Mouse (Mus musculus) gastrocnemius, postnatal 14 days (tissue): Measurements from ENCODE around the gene Foxo6. TPM values are rescaled to one million over a fixed set of nuclear protein-coding genes. Genes with fewer than 3 reads are reported as not detected.

Source experiments
- DNase-seq: peaks from one replicate; pipeline ENCODE4 v3.0.0; 2021; ENCODE audit warnings: mixed read lengths
- intact Hi-C: fragments of 180-260 bp; cut with DNase I; formaldehyde crosslinking; loops from one replicate; pipeline ENCODE4 v1.15.1; 2025; ENCODE audit warnings: low total_unique reads
- total RNA-seq, 2 experiments: library from RNA; stranded (reverse); gene quantifications; 2 replicates each; pipeline ENCODE4 v1.2.3; 2021

Gene Foxo6
- total RNA-seq, 2 experiments from 2014 or later: 6.7 to 11.6 TPM

GRCm38 (mm10) chr4:120286761-120287241, 348 bp downstream of the Foxo6 start:
- intact Hi-C loops: no loop called here
- no peak for DNase-seq

- intact Hi-C loops: no loop called here
- DNase-seq: no peak
These were observed 1.4 kb downstream of the Foxo6 start for GRCm38 (mm10) chr4:120285730-120286129.

- intact Hi-C loops: no loop called here
These were observed 1.9 kb downstream of the Foxo6 start for GRCm38 (mm10) chr4:120285223-120285622.

GRCm38 (mm10) chr4:120284187-120284586, 3.0 kb downstream of the Foxo6 start:
- intact Hi-C loops: no loop called here
- no peak for DNase-seq

More at GRCm38 (mm10) chr4:120285223-120285622, 1.9 kb downstream of the Foxo6 start:
- no peak for DNase-seq

GRCm38 (mm10) chr4:120283141-120283540, 4.0 kb downstream of the Foxo6 start:
- DNase-seq: peak; percentile 88
- intact Hi-C loops: no loop called here

GRCm38 (mm10) chr4:120282568-120283091, 4.5 kb downstream of the Foxo6 start:
- DNase-seq: peak; percentile 66
- intact Hi-C loops: no loop called here

- intact Hi-C loops: no loop called here
- no peak for DNase-seq
These were observed 6.1 kb downstream of the Foxo6 start for GRCm38 (mm10) chr4:120281011-120281410.

- intact Hi-C loops: no loop called here
- DNase-seq: no peak
These were observed 6.7 kb downstream of the Foxo6 start for GRCm38 (mm10) chr4:120280432-120280831.

- intact Hi-C loops: loop anchor here (5.0 kb wide), 1 partner anchor 45 kb away; no protein-coding TSS in a partner anchor
These were observed 9.8 kb downstream of the Foxo6 start for GRCm38 (mm10) chr4:120277255-120277928.

GRCm38 (mm10) chr4:120275487-120275886, 11.7 kb downstream of the Foxo6 start:
- no peak for DNase-seq
- intact Hi-C loops: loop anchor here (5.0 kb wide), 1 partner anchor 43 kb away; no protein-coding TSS in a partner anchor

More at GRCm38 (mm10) chr4:120277255-120277928, 9.8 kb downstream of the Foxo6 start:
- DNase-seq: peak; percentile 88

GRCm38 (mm10) chr4:120273594-120273993, 13.6 kb downstream of the Foxo6 start:
- DNase-seq: no peak
- intact Hi-C loops: no loop called here

GRCm38 (mm10) chr4:120271886-120272580, 15.1 kb downstream of the Foxo6 start:
- DNase-seq: no peak
- intact Hi-C loops: no loop called here

- intact Hi-C loops: no loop called here
- DNase-seq: no peak
These were observed 15.9 kb downstream of the Foxo6 start for GRCm38 (mm10) chr4:120271208-120271607.

GRCm38 (mm10) chr4:120270937-120271199, 16.3 kb downstream of the Foxo6 start:
- intact Hi-C loops: no loop called here
- DNase-seq: no peak

- intact Hi-C loops: no loop called here
- no peak for DNase-seq
These were observed 16.8 kb downstream of the Foxo6 start for GRCm38 (mm10) chr4:120270148-120270936.

- no peak for DNase-seq
- intact Hi-C loops: no loop called here
These were observed 17.7 kb downstream of the Foxo6 start for GRCm38 (mm10) chr4:120269426-120269825.

GRCm38 (mm10) chr4:120268214-120269061, 18.7 kb downstream of the Foxo6 start:
- intact Hi-C loops: no loop called here
- no peak for DNase-seq

GRCm38 (mm10) chr4:120267683-120268082, 19.5 kb downstream of the Foxo6 start:
- intact Hi-C loops: no loop called here
- no peak for DNase-seq

GRCm38 (mm10) chr4:120267136-120267535, 20.0 kb downstream of the Foxo6 start:
- intact Hi-C loops: no loop called here
- DNase-seq: no peak
